Mouse (Mus musculus) liver, embryonic 14.5 days (tissue): Measurements from ENCODE around the gene Mylk. TPM values are rescaled to one million over a fixed set of nuclear protein-coding genes. Genes with fewer than 3 reads are reported as not detected.
A peak's percentile ranks its signal among the peaks of the same experiment; 100 is the strongest.

Source experiments
- ATAC-seq: fragments of 200-750 bp; cut with Nextera tagmentation; 2 replicates; pipeline ENCODE4 v1.8.0; 2017; ENCODE audit warnings: moderate number of reproducible peaks, mild to moderate bottlenecking, moderate library complexity; ENCODE audit not compliant: insufficient read depth
- DNase-seq, 3 experiments: peaks; one replicate each; pipeline ENCODE4 v3.0.0-alpha.2; 2012 to 2013; ENCODE audit warnings: low read depth in 3 of 3, low spot score in 3 of 3
- H3K27ac ChIP-seq: fragments of 300-500 bp; sonication (generic); 2 replicates; pipeline ENCODE4 v1.5.1; 2014; ENCODE audit warnings: moderate library complexity, mild to moderate bottlenecking, control low read depth, inconsistent platforms
- H3K27me3 ChIP-seq: fragments of 300-500 bp; sonication (generic); 2 replicates; pipeline ENCODE4 v1.6.1; 2014; ENCODE audit warnings: mild to moderate bottlenecking, low read length, moderate library complexity; ENCODE audit not compliant: control insufficient read depth, insufficient read depth
- H3K36me3 ChIP-seq: fragments of 300-500 bp; sonication (generic); replicated peaks from 2 replicates; pipeline ENCODE4 v1.6.1; 2014; ENCODE audit warnings: low read depth; ENCODE audit not compliant: control insufficient read depth, insufficient read depth
- H3K4me1 ChIP-seq, 2 experiments: fragments of 200-500 bp in 1 of 2; fragments of 300-500 bp in 1 of 2; sonication (generic) in 1 of 2; replicated peaks; 2 replicates each; pipeline ENCODE4 v1.6.1; 2012 to 2014; ENCODE audit warnings: antibody characterized with exemption in 1 of 2, inconsistent platforms in 1 of 2, low read length in 1 of 2; ENCODE audit not compliant: control insufficient read depth in 2 of 2, insufficient read depth in 2 of 2
- H3K4me2 ChIP-seq: fragments of 300-500 bp; sonication (generic); 2 replicates; pipeline ENCODE4 v1.6.1; 2014; ENCODE audit warnings: low read depth, mild to moderate bottlenecking, control low read depth, moderate library complexity
- H3K4me3 ChIP-seq, 2 experiments: fragments of 200-500 bp in 1 of 2; fragments of 300-500 bp in 1 of 2; sonication (generic) in 1 of 2; 2 replicates each; pipeline ENCODE4 v1.5.1; 2012 to 2014; ENCODE audit warnings: low read depth in 2 of 2, low read length in 2 of 2, mild to moderate bottlenecking in 2 of 2, control low read depth in 1 of 2, inconsistent platforms in 1 of 2, moderate library complexity in 1 of 2; ENCODE audit not compliant: insufficient read depth in 1 of 2
- H3K9ac ChIP-seq: fragments of 300-500 bp; sonication (generic); replicated peaks from 2 replicates; pipeline ENCODE4 v1.6.1; 2014; ENCODE audit warnings: mild to moderate bottlenecking, control low read depth, moderate library complexity
- H3K9me3 ChIP-seq: fragments of 300-500 bp; sonication (generic); 2 replicates; pipeline ENCODE4 v1.6.1; 2016; ENCODE audit warnings: low read length, mixed read lengths; ENCODE audit not compliant: control insufficient read depth
- CTCF ChIP-seq: IDR thresholded peaks from 2 replicates; pipeline ENCODE4 v1.5.1; 2016; ENCODE audit warnings: antibody characterized with exemption, low read depth, control low read depth
- EP300 ChIP-seq: IDR thresholded peaks from 2 replicates; pipeline ENCODE4 v1.6.1; 2016; ENCODE audit warnings: antibody characterized with exemption, low read depth
- WGBS: fragments of 180-500 bp; shearing (Covaris S2); extraction: QIAGEN DNeasy Blood & Tissue Kit; methylation state at CpG from one replicate; pipeline ENCODE4 v1.1.7; 2014; ENCODE audit not compliant: insufficient replicate concordance; 5-methylcytosine and 5-hydroxymethylcytosine counted together
- polyA plus RNA-seq, 2 experiments: library from polyadenylated mRNA; depleted of rRNA in 1 of 2; stranded (reverse) in 1 of 2; unstranded in 1 of 2; fragments of >200 nt; fragmentation: Nextera tagmentation in 1 of 2; extraction: Ambion mirVana in 1 of 2; gene quantifications; 2 replicates each; pipeline versions ENCODE4 v1.2.1 to v1.2.3; 2012 to 2014

Mylk gene
- polyA plus RNA-seq, 2 experiments: 4.4 to 5.4 TPM

GRCm38 (mm10) chr16:34952254-34952653 lies 207.2 kb downstream of the Mylk start:
- Histone ChIP-seq H3K36me3 (no peaks in the 10 kb centered on the region), H3K27ac (no peak overlapping the region), H3K4me3 (no peak overlapping the region), H3K4me2 (no peak overlapping the region), H3K27me3 (no peaks in the 10 kb centered on the region), H3K9ac (no peak overlapping the region), H3K4me1 (peaks cover 0 to under 1% of the 10 kb centered on the region in 2 experiments; a peak in 1 of 4 replicates), H3K9me3 (no peaks in the 10 kb centered on the region)
- WGBS: 18% methylated on average over 5 of the region's 5 CpGs
- no peak for ATAC-seq
- TF ChIP-seq CTCF: no peak
- TF ChIP-seq EP300: no peak
- DNase-seq: no peak

- DNase-seq (no peak), ATAC-seq (no peak)
- Histone ChIP-seq H3K27me3 (no peaks in the 10 kb centered on the region), H3K4me3 (no peak overlapping the region), H3K9me3 (no peaks in the 10 kb centered on the region), H3K4me2 (no peak overlapping the region), H3K4me1 (peaks cover 0 to 2% of the 10 kb centered on the region in 2 experiments; a peak in 1 of 4 replicates), H3K36me3 (no peaks in the 10 kb centered on the region), H3K27ac (no peak overlapping the region), H3K9ac (no peak overlapping the region)
- TF ChIP-seq CTCF (no peak), EP300 (no peak)
- 18% methylated on average over 3 of the region's 3 CpGs for WGBS
These were observed 207.8 kb downstream of the Mylk start for GRCm38 (mm10) chr16:34952798-34953197.

- Histone ChIP-seq H3K36me3 (no peaks in the 10 kb centered on the region), H3K4me2 (no peak overlapping the region), H3K9me3 (no peaks in the 10 kb centered on the region), H3K27me3 (no peaks in the 10 kb centered on the region), H3K4me1 (peaks cover 0 to 2% of the 10 kb centered on the region in 2 experiments; a peak in 2 of 4 replicates), H3K27ac (no peak overlapping the region), H3K4me3 (no peak overlapping the region), H3K9ac (no peak overlapping the region)
- ATAC-seq (no peak), DNase-seq (no peak)
- WGBS: 69% methylated on average over 10 of the region's 10 CpGs
- no peak for TF ChIP-seq EP300
- TF ChIP-seq CTCF: no peak
These were observed 208.5 kb downstream of the Mylk start for GRCm38 (mm10) chr16:34953501-34953900.

GRCm38 (mm10) chr16:34957487-34958230 lies 212.6 kb downstream of the Mylk start:
- DNase-seq (no peak), ATAC-seq (no peak)
- Histone ChIP-seq H3K9ac (no peak overlapping the region), H3K4me3 (no peak overlapping the region), H3K36me3 (no peaks in the 10 kb centered on the region), H3K9me3 (no peaks in the 10 kb centered on the region), H3K27me3 (no peaks in the 10 kb centered on the region), H3K4me1 (peaks cover 0 to 19% of the 10 kb centered on the region in 2 experiments; a peak in 3 of 4 replicates), H3K4me2 (no peak overlapping the region), H3K27ac (no peak overlapping the region)
- 52% methylated on average over 8 of the region's 8 CpGs for WGBS
- TF ChIP-seq CTCF: peak; percentile 18; the same call in 1 of the 2 replicates
- no peak for TF ChIP-seq EP300

- Histone ChIP-seq H3K9me3 (no peaks in the 10 kb centered on the region), H3K4me2 (no peak overlapping the region), H3K27me3 (no peaks in the 10 kb centered on the region), H3K36me3 (no peaks in the 10 kb centered on the region), H3K4me3 (no peak overlapping the region), H3K4me1 (peaks cover 0 to 19% of the 10 kb centered on the region in 2 experiments; a peak in 3 of 4 replicates), H3K9ac (no peak overlapping the region), H3K27ac (no peak overlapping the region)
- no peak for TF ChIP-seq EP300
- no peak for TF ChIP-seq CTCF
- 53% methylated on average over 9 of the region's 9 CpGs for WGBS
- ATAC-seq (no peak), DNase-seq (no peak)
These were observed 213.7 kb downstream of the Mylk start for GRCm38 (mm10) chr16:34958667-34959066.
